Mouse (Mus musculus) embryo, embryonic 9.5 days (tissue): ENCODE measurements at regions not wholly inside any gene's neighbourhood (a gene's known extent, or its start where the extent isn't known, plus 50 kb on each side); places are given as distances from the start of the nearest gene placed in this dataset.

Experiments used
- DNase-seq: peaks from one replicate; pipeline ENCODE4 v3.0.0-alpha.2; 2017; ENCODE audit errors: extremely low spot score

DNA sequence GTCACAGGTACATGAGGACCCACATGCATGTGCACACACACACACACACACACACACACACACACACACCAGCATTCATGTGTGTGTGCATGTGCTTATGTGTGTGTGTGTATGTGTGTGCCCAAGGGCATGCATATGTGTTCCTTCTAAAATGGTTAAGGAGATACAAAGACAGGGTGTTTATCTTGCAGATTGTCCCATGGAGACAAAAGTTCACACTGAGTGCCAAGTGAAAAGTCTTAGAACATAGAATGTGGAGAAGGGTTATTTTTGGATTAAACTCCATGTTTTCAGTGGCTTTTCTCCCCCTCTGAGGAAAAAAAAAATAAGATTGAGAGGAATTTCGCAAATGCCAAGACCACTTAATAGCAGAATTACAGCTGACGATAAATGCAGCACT is 609.9 kb downstream of the Lmo4 start:
- no peak for DNase-seq

DNA sequence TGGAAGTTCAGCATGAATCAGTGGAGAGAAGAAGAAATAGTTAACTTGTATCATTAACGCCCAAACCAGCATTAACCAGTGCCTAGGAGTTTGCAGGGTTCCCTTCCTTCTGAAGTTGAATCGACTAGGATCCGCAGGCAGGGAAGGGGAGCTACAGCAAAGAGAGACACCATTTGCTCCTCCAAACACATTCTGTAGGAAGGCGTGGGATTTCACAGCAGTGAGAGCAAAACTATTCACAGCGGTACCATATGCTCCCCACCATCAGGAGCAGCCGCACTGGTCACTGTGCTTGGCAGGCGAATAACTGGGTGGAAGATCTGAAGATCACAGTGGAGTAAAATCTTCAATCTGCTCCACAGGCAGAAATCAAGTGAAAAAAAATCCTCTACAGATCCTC is 610.3 kb downstream of the Lmo4 start:
- no peak for DNase-seq

GRCm38 (mm10) chr3:143586653-143587052 is 618.4 kb downstream of the Lmo4 start:
- no peak for DNase-seq

GRCm38 (mm10) chr3:143584692-143585603 is 620.1 kb downstream of the Lmo4 start:
- DNase-seq: no peak

DNA sequence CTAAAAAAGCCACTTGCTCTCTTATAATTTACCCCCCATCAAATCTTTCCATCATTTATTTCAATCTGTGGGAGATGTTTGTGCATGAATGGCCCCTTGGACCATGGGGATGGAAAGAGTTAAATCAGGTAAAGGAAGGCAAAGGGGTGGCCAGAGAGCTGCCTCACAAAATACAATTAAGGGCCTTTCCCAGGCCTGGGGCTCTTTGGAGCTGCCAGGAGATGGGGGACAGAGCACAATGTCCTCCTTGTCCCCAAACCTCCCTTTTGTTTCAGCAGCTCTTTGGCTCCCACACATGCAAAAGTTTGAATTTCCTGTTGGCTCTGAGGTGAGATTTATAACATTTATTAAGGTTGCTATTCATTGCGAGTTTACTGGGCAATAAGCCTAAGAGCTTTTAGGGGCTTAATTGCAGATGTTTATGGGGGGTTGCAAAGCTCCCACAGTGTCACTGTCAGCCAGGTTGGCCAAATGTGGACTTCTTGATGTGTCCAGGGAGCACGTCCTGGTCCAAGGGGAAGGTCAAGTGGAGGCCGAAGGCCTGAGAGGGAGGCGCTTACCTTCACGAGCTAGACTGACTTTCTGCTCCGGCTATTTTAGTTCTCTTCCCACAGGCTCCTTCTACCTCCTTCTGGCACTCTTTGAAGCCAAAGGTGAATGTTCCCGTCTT is 628.5 kb downstream of the Lmo4 start:
- no peak for DNase-seq

DNA sequence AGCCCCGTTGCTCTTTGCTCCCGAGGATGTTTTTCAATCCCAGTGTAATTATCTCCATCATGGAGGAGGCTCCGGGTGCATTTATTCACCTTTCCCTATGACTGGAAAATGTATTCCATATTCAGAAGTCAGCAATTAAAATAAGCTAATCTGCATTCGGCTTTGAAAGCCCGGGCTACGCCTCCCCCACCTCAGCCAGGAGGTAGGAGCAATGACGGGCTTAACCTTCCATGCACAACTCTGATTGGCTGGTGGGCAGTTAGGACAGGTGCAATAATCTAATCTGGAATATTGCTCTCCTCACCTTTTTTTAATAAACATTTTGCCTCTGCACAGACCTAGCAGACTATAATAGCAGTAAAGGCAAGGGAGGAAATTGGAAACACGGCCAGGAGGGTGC is 629.3 kb downstream of the Lmo4 start:
- no peak for DNase-seq

DNA sequence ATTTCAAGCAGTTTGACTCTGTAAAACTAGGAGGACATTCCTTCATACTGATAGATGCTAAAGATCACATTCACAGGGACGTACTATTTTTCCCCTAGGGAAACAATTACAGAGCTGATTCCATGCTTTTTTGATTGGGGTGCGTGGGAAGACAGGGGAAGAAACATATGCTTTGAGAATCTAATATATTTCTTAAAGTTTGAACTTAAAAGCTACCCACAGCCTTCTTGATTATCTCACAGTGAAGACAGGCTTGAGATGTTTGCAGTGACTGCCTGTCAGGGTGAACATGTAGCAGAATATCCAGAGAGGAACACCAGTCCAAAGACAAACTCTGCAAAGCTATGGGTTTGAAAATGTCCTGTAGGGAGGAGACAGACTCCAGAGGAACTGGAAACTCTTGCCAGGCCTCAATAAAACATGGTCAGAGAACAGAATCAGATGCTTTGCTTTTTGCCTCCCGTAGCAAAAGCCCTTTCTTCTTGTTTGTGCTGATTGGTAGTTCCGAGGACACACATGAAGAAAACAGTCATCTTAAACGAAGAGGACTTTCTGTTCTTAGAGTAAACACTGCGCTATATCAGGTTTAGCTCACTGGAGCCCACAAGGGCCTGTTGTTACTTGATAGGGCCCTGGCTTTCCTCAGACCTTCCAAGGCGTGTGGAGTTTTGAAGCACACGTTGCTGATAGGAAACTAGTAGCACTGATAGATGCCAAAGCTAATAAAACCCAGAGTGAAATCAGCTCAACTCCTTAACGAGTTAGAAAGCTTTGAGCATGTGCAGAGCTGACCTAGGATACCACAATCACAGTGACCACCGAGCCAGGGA is 630.8 kb downstream of the Lmo4 start:
- no peak for DNase-seq

- DNase-seq: no peak
Measured at GRCm38 (mm10) chr3:143569930-143570329, 635.1 kb downstream of the Lmo4 start.

- DNase-seq: no peak
Measured at GRCm38 (mm10) chr3:143565067-143565466, 640.0 kb downstream of the Lmo4 start.

- no peak for DNase-seq
Measured at GRCm38 (mm10) chr3:143542811-143543210, 661.0 kb upstream of the Pkn2 start.

DNA sequence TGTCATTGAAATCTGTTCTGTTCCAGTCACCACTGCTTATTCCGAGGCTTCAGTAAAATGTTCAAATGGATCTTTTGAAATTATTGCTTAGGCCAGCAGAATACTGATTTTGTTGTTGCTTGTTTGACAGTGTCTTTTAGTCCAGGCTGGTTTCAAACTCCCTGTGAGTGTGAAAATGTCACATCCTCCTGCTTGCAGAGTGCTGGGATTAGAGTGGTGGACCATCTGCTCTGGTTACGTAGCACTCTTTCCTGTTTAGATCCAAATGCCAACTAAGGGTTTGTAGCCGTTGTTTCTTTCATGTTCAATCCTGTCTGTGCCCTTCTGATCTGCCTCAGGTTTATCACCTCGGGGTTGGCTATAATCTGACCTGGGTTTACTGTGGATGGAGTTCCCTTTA is 646.2 kb upstream of the Pkn2 start:
- DNase-seq: no peak

DNA sequence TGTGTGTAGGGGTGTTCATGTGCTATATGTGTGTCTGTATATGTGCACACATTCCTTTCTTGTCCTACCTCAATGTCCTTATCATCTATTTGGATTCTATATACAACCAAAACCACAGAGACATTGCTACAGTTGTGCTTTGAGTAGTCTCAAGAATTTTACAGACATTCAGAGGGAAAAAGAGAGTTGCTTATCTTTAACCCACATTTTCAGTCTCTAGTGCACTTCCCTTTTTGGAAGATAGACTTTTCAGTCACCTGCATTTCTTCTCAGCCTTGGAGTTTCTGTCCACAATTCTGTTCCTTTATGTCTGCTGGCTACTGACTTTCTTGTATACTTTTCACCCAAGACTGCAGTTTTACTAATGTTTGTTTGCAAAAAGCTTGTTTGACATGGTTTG is 645.5 kb upstream of the Pkn2 start:
- DNase-seq: no peak

- no peak for DNase-seq
Measured at GRCm38 (mm10) chr3:143512517-143513249, 630.9 kb upstream of the Pkn2 start.

GRCm38 (mm10) chr3:143509531-143509930 is 627.7 kb upstream of the Pkn2 start:
- DNase-seq: peak; percentile 14

DNA sequence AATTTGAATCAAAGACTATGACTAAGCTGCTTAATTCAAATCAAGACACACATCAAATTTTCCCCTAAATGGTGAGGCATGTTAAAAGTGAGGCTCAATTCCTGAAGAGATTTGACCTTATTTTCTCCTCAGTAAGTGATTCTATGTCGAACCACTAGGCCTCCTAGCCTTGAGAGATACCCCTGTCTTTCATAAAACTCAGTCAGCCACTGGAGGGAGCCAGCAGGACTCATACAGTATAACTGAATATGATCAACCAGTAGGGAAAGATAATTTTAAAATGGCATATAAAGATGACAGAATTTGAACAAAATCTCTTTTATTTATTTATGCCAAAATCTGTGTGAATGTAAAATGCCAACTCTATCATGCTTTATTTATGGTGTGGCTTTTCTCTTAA is 626.5 kb upstream of the Pkn2 start:
- DNase-seq: no peak

GRCm38 (mm10) chr3:143501017-143501416 is 619.2 kb upstream of the Pkn2 start:
- DNase-seq: no peak

GRCm38 (mm10) chr3:143495389-143495788 is 613.6 kb upstream of the Pkn2 start:
- DNase-seq: no peak

DNA sequence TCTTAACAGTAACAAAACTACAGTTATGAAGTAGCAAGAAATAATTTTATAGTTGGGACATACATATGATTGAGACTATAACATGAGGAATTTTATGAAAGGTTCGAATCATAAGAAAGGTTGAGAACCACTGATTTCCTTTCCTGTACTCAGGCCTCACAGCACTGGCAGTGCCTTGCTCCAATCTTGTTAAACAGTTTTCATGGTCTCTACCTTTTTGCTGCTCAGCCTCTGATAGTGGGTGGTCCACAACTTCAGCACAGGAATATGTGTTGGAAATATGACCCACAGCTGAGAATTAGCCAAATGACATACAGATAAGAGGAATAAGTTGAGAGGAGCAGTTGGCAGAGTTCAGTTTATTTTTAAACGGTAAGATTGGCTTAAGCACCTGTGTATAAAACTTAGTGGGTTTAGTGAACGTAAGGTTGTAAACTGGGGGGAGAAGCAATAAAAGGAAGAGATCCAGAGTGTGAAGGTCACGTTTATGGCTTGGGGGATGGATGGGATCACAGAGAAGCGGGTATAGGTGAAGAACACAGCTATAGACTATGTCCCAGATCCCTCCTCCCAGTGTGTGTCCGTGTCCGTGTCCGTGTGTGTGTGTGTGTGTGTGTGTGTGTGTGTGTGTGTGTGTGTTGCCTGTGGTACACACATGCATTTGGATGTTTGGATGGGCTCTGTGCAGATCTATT is 596.3 kb upstream of the Pkn2 start:
- DNase-seq: no peak

- no peak for DNase-seq
Measured at GRCm38 (mm10) chr3:143475461-143475860, 593.7 kb upstream of the Pkn2 start.

DNA sequence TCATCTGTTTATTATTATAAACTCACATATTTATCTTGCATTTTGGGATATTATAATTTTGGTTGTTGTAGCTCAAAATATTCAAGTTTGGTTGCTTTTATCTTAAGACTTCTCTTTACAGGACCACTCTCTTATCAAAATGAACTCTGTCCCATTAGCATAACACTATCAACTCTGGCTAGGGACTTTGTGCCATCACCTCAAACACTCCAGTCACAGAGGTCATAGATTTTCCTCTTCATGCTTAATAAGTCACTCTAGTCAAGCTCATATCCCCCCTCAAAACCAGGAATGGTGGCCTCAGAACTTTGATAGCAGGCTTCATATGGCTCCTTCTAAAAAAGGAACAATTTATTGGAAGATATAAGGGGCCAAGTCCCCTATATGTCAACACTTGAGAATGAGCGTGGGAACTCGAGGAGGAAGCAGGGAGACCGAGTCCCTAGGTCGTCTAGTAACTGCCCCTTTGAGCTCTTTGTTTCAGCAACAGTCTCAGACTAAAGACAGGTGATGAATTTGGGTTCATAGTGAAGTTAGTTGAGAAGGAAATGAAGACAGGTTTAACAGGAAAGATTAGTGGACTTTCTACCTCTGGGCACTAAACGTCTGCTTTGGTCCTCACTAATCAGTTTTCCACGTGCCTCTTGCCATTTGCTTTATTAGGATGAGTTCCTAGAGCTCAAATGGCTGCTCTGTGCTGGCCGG is 565.4 kb upstream of the Pkn2 start:
- DNase-seq: no peak
